Mouse (Mus musculus) hindbrain, embryonic 14.5 days (tissue): ENCODE results near the gene Arhgef12. TPM values are rescaled to one million over a fixed set of nuclear protein-coding genes. Genes with fewer than 3 reads are reported as not detected.

Source experiments
- polyA plus RNA-seq: library from polyadenylated mRNA; unstranded; fragments of >200 nt; fragmentation: Nextera tagmentation; extraction: Ambion mirVana; gene quantifications from 2 replicates; pipeline ENCODE4 v1.2.1, GENCODE M21; 2014

Arhgef12 gene
- polyA plus RNA-seq, 1 experiment from 2014 or later: 38.4 TPM

Other genes with a start within 250 kb of the Arhgef12 start
- gene Grik4, start 162.7 kb downstream of the Arhgef12 start, polyA plus RNA-seq: 5.1 and 5.8 TPM in 2 replicates
- gene Tmem136, start 9.3 kb upstream of the Arhgef12 start, polyA plus RNA-seq: 10.1 and 11.1 TPM in 2 replicates
- gene Pou2f3, start 103.1 kb upstream of the Arhgef12 start, polyA plus RNA-seq: not detected in 2 replicates
- 7.9 and 9.6 TPM in 2 replicates for gene Oaf, start 132.7 kb upstream of the Arhgef12 start, polyA plus RNA-seq
- not detected in 2 replicates for gene Trim29, start 203.6 kb upstream of the Arhgef12 start, polyA plus RNA-seq